Mouse (Mus musculus): Measurements from ENCODE around the gene Trim40. TPM values are rescaled to one million over a fixed set of nuclear protein-coding genes. Genes with fewer than 3 reads are reported as not detected.
"Not testable (repeated sequence)": the region's sequence is repeated elsewhere in the genome, so short reads cannot be mapped to it uniquely, and the experiment has no call there.

The Trim40 gene
- polyA plus RNA-seq, 1 experiment: not detected

DNA sequence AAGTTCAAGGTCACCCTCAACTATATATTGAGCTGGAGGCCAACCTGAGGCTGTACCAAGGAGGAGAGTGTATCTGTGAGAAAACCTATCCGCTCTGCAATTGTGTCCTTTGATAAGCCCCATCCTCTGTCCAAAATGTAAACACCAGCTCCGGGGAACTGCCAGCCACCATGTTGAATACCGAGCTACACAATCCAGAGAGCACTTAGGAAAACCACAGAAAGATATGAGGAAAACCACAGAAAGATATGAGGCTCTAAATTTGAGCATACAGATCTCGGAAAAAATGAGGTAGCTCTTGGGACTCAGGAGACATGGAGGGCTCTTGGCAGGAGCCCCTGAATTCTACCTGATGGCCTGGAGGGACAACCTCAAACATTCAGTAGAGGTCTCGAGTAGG lies 3.5 kb upstream of the Trim40 start:
- DNase-seq (ENCODE audit: low read depth): no peak

DNA sequence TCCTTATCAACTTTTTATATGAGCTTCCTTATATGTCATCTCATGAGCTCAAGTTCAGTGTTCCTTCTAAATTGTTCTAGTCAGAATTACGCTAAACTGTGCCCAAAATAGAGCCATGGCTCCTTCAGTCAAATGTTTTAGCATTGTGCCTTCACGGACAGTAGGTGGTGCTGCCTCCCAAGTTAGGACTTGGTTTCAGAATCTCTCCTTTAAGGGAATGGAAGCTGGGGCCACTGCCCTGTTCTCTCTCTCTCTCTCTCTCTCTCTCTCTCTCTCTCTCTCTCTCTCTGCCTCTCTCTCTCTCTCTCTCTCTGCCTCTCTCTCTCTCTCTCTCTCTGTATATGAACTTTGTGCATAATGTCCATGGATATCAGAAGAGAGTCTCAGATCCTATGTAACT lies 2.4 kb upstream of the Trim40 start:
- no peak for DNase-seq (ENCODE audit: low read depth)

DNA sequence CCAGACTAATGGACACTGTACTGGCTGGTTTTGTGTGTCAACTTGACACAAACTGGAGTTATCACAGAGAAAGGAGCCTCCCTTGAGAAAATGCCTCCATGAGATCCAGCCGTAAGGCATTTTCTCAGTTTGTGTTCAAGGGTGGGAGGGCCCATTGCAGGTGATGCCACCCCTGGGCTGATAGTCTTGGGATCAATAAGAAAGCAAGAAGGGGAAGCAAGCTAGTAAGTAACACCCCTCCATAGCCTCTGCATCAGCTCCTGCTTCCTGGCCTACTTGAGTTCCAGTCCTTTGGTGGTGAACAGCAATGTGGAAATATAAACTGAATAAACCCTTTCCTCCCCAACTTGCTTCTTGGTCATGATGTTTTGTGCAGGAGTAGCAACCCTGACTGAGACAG lies 1.6 kb upstream of the Trim40 start:
- DNase-seq (ENCODE audit: low read depth): not testable (repeated sequence)

DNA sequence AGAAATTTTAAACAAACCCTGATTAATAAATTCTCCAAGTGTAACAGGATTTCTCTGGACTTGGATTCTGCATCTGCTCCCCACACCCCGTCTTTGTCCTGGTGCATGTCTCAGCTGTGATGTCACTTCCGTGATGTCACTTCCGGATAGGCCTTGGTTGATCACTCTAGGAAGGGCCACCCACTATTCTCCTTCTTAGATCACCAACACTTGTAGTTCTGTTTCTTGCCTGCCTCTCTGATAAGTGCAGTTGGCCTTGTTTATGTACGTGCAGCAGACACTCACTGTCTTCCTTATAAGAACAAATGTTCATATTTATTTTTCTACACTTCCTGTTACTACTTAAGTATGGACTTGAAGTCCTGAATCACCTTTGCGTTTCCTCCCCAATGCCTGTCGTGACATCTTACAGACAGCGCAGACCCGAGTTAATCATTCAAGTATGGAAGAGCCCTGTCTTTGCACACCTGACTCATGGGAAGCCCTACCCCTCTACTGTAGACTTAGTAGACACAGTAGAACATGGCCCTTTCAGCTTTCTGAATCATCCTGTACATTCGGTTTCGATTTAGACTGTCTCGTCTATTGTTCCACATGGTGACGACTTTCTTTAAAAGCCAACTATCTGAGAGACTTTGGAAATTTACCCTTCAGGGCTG lies 4.7 kb downstream of the Trim40 start:
- no peak for DNase-seq (ENCODE audit: low read depth)

DNA sequence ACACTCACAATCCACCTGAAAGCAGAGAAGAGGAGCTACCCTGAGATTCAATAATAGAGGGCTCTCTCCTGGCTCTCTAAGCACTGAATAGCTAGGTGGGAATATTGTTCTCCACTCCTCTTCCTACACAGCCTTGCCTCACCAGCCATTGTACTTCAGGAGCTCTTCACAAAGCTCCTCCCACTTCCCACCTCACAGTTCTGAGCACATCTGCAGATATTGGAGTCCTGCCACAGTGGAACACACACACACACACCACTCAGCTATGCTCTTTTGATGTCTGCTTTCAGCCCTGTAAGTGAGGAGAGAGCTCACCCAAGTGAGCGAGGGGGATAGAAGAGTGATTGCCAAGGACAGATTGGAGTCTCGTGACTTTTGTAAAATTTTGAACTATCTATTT lies 6.6 kb downstream of the Trim40 start:
- no peak for DNase-seq (ENCODE audit: low read depth)

DNA sequence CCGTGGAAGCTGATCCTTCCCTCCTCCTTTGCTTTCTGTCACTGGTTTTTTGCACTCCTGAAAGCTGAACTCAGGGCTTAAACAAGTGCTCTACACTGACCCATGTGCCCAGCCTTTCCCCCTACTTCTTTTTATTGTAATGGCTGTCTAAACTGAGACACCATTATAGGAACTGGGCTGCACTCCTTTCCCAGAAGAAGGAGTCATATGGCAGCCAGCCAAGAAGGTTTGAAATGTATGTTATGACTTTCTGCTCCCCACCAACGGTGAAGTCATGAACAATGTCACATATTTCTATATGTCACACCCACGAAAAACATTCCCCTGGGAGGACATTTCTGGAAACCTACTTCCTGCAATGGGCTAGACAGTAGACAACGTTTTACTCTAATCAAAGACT lies 15.3 kb downstream of the Trim40 start:
- no peak for DNase-seq (ENCODE audit: low read depth)

DNA sequence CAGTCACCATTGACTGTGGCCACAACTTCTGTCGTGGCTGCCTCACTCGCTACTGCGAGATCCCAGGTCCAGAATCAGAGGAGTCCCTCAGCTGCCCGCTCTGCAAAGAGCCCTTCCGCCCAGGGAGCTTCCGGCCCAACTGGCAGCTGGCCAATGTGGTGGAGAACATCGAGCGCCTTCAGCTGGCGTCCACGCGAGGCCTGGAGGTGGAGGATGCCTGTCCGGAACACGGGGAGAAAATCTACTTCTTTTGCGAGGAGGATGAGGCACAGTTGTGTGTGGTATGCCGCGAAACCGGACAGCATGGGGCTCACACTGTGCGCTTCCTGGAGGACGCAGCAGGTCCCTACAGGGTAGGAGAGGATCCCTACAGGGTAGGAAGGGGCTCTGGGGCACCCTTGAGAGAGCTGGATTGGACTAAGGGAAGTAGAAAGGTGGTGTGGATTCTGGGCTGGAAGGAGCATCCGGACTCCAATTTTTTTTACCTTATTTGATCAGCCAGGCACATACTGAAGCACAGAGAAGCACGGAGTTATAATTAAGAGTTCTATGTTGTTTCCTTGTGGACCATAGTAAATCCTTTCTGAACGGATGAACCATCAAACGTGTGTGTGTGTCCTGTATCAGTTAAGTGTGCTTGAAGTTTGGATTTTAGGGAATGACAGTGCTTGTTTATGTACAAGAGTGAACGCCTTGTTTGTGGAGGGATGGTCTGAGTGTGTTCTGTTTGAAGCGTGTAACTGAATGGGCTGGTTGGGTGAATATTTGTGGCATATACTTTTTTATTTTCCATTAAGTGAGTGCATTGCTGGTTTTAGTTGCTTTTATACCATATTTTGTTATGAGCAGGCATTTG lies 19.7 kb downstream of the Trim40 start:
- DNase-seq (ENCODE audit: low read depth): no peak

DNA sequence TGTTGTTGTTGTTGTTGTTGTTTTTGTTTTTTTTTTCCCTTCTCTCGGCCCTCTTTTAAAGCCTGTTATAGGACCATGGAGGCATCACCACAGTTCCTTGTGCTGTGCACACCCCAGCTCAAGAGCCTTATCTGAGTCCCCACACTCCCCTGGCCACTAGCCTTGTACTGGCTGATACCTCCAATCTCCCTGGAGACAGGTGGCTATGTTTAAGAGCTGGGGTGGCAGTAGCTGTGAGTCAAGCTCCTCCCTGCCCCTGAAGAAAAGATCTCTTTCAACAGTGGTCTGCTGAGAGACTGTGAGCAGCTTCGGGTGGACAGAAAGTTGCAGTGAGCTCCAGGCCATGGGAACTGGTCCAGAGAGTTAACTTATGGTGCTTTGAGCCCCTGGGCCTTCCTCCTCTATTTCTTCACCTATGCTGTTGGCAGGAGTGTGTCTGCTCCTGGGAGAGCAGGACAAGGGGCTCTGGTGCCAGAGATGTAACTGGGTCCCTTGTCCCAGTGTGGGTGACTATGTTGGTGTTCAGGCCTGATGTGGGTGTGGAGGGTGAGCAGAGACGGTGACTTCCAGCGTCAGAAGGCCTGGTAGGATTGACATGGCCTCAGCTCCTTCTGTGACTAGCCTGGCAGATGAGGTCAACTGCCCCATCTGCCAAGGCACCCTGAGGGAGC lies 20.5 kb downstream of the Trim40 start, which contains the start of gene Trim10:
TSS of gene Trim10 (plus strand) at position 291 of the 671 bp plus-strand sequence.
- DNase-seq (ENCODE audit: low read depth): no peak

DNA sequence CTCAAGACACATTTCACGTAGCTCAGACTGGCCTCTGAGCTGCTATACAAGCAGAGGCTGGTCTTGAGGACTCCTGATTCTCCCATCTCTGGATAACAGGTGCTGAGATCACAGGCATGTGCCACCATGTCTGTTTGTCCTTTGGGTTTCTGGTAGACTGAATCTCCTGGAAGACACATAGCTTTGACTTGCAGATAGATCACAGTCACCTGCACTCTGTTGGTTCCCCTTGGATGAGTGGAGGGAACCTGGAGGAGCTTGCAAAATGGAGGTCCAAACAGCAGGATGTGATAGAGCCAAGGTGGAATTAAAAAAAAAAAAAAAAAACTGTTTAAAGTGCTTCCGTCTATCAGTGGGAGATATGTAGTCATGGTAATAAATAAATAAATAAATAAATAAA lies 21.1 kb downstream of the Trim40 start:
- no peak for DNase-seq (ENCODE audit: low read depth)

DNA sequence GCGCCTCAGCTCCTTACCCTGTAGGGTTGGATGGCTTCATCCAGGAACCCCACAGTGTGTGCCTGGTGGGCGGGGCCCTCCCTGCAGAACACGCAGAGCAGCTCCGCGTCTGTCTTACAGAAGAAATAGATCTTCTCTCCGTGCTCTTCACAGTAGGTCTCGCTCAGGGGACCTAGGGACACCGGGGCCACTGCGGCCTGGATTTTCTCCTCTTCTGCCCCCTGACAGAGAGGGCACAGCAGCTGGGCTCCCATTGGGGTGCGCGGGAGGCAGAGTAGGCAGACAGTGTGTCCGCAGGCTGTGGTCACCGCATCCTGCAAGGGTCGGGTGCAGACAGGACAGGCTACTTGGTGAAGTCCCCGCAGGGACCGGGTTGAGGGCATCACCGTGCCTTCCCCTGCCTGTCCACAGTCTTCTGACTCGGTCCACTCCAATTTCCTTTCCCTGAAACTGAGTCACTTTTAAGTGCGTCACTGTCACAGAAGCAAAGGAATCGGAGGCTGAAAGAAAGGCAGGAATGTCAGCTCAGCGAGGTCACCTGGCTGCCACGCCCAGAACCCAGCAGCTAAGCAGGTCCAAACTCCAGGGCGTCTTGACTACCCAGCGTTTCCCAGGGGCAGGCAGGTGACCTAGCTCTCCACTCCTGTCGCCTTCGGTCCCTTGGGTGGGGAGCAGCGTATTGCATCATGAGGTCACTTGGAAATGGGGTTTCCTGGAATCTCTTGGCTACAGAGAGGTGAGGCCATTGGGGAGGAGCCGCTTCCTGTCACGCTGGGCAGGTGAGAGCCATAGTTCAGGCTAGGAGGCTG lies 23.0 kb downstream of the Trim40 start, which contains the start of gene Trim15:
TSS of gene Trim15 (minus strand) at position 492 of the 809 bp plus-strand sequence.
- no peak for DNase-seq (ENCODE audit: low read depth)

DNA sequence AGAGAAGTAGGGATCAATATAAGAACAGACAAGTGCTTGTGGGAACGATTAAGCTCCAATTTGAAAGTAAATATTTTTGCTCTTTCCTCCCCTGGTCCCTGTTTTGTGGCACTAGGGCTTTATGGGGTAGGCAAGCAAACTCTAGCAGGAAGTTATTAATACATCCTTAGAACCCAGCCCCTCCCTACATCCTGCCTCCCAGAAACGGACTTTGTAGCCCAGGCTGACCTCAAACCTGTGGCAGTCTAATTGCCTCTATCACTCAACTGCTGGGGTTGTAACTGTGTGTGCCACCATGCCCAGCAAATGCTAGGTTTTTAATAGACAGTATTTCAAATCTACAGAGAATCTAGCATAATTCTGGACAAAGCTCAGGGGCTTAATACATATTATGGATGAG lies 28.2 kb downstream of the Trim40 start:
- no peak for DNase-seq (ENCODE audit: low read depth)

DNA sequence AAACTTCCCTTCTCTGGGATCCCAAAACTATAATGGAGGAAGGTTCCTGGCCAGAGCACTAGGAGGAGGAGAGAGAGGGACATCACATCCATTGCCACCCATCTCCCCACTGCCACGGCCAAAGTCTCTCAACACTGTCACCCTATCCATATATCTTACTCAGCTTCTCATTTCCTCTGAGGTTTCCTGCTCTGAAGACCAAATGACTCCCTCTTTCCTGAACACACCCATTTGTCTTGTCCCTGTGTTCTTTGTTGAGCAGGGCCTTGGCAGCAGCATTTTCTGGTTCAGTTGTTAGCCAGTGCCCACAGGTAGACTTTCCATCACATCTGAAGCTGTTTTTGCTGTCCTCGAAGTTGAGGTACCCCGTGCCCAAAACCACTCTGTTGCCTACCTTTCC lies 31.7 kb downstream of the Trim40 start:
- DNase-seq (ENCODE audit: low read depth): no peak

DNA sequence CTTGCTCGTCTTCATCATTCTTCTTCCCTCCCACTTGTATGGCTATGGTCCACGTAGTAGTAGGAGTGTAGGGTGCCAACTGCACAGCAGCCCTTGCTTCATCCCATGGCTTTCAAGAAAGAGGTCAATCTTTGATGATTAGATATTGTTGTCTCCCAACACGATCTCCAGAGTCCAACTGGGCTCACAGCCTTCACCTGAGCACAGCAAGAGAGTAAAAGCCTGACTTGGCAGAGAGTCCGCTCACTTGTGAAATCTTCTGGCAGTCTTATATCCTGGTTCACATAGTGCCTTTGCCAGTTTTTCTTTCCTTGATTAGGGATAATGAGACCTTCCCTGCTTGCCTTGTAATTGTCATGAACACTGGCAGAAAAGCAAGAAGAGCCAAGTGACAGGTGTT lies 33.7 kb downstream of the Trim40 start:
- DNase-seq (ENCODE audit: low read depth): peak; percentile 99

DNA sequence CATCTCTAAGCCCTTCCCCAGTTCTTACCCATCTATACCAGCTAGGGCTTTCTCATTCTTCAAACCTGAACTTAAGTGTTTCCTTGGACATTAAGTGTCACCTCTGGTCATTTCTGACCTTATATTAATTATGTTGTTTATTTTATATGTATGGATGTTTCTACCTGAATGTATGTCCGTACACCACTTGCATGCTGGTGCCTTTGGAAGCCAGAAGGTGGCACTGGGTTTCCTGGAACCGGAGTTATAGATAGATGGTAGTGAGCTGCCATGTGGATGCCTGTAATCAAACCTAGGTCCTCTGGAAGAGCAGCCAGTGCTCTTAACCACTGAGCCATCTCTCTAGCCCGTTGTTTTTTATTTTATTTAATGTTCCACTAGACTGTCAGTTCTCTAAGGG lies 34.4 kb downstream of the Trim40 start:
- no peak for DNase-seq (ENCODE audit: low read depth)

DNA sequence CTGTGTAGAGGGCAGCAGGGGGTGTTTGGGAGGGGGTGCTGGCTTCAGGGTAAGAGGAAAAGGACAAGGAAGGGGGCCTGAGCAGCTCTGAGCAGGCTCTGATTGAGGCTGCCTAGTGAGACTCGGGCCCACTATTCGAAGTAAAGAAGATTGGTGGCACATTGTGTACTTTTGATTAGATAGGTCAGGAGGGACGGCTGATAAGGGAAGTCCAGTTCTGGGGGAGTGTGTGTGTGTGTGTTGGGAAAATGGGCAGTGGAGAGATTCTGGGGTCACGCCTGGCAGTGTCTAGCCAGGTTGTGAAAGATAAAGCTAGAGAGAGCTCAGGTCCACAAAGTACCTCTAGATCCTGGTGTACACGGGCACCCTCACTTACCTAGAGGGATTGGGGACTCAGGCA lies 38.3 kb downstream of the Trim40 start:
- DNase-seq (ENCODE audit: low read depth): no peak

DNA sequence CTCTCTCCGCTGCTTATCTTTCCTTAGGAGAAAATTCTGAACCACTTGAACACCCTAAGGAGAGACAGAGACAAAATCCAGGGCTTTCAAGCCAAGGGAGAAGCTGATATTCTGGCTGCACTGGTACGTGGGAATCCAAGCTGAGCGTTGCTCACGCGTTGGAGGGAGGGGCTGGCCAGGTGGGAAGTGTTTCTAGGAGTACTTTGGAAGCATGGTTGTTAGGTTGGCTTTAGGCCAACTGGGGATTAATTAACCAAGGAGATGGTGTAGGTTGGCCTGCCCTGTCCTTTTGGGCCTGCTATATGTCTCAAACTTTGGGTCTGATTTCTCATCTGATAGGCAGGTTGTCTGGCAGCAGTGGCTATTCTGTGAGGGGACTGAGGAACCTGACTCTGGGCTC lies 38.7 kb downstream of the Trim40 start:
- DNase-seq (ENCODE audit: low read depth): no peak

DNA sequence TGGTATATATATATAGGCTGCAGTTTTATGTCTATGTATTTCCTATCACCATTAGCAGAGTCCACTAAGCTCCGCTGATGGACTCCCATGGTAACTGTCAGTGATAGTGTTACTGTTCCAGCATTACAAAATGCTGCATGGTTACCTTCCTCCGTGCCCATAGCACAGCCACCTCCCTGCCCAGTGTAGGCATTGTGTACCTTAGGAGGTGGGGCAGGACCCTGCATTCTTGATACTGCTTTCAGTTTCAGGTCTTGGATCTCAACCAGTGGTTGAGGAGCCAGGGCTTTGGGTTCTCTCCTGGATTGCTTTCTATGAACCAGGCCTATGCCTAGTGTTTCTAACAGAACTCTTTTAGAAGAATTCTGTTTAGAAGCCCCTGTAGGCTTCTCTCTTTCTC lies 39.9 kb downstream of the Trim40 start:
- no peak for DNase-seq (ENCODE audit: low read depth)

DNA sequence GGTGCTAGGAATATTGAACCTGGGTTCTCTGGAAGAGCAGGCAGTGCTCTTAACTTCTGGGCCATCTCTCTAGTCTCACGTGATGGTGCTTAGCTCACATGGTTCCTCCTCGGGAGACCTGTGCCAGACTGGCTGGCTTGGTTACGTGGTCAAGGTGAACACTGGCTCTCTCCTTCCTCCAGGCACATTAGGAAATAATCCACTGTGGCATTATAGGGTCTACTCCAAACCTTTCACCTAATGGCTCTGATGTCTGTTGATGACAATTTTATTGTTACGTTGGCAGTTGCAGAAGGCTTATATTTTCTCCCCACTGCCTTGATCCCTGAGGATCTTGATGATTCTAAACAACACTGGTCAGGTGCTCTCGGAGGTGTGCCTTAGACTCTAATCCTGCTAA lies 41.0 kb downstream of the Trim40 start:
- peak; percentile 71 for DNase-seq (ENCODE audit: low read depth)

DNA sequence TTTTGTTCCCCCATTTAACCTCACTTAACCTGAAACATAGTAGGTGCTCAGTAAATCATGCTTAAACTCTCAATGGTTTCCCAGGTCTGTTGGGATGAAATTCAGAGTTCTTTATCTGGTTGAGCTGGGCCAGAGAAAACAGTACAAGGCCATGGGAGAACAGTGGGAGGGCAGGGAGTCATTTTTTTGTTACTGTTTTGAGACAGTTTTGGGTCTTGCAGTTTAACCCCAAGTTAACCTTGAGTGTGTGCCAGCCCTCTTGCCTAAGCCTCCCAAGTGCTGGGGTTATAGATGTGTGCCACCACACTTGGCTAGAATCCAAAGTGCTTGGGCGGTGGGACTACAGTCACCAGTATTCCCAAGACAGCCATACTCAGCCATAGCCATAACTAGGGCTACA lies 45.2 kb downstream of the Trim40 start:
- DNase-seq (ENCODE audit: low read depth): no peak

DNA sequence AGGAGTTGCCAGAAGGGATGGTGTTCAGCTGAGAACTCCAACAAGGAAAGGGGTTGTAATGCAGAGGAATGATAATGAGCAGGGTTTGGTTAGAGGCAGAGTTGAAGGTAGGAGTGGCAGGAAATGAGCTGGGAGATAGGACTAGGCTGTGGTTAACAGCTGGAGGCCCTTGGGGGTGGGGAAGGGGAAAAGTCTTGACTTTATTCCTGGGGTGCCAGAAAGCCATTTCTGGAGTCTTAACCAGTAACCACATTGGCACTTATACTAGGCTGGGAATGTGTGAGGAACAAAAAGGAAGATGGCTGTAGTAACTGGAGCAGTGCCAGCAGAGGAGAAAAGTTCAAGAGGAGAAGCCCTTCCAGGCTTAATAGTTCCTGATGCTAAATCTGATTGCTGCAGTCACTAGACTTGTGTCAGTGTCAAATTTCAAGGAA lies 45.6 kb downstream of the Trim40 start:
- no peak for DNase-seq (ENCODE audit: low read depth)

DNA sequence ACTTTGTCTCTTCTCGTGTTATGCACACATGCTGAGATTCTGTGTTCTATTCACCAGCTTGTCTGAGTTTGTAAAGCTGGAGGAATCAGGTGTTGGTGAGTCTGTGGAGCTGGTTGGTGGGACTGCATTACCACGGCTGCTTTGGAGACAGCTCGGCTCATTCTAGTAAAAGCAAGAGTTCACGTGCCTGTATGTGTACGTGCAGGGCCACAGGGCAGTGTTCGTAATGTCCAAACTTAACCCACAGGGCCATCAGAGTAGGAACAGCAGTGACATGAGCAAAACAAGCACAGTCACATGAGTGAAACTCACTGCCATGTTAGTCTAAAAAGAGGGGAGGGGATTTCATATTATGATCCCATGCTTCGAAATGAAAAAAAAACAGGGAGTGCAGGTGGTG lies 46.2 kb downstream of the Trim40 start:
- DNase-seq (ENCODE audit: low read depth): no peak

DNA sequence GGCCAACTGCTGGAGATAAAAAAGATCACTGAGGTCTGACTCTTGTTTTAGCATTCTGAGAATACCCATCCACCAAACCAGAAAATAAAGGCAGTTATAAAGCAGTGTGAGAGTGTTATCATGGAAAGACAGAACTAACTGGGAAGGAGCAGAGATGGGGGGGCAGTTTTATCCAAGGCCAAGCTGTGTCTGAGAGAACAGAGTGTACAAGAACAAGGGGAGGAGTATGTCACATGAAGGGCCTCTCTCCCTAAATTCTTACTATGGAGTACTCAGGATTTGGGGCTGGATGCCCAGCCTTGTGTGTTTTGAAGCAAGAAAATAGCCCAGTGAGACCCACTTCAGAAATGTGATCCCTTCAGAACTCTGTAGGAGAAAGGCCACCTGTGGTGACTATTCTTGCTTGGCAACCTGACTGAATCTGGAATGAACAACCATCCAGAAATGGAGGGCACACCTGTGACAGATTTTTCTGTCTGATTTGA lies 48.9 kb downstream of the Trim40 start:
- no peak for DNase-seq (ENCODE audit: low read depth)
